Mouse (Mus musculus) CH12.LX (cell line): ENCODE measurements around the gene Zfp593.

Experiments used
- CHD1 ChIP-seq: IDR thresholded peaks from 2 replicates; pipeline ENCODE4 v1.6.1; 2012; ENCODE audit warnings: low read depth, low read length, improper control_type of control experiment, inconsistent platforms
- CTCF ChIP-seq, 2 experiments: IDR thresholded peaks in 1 of 2; conservative IDR thresholded peaks in 1 of 2; 2 replicates each; pipeline ENCODE4 v1.5.1; 2011 to 2012; ENCODE audit warnings: low read depth in 2 of 2, low read length in 2 of 2, improper control_type of control experiment in 1 of 2, inconsistent platforms in 1 of 2, mild to moderate bottlenecking in 1 of 2, moderate library complexity in 1 of 2
- E2F4 ChIP-seq: IDR thresholded peaks from 2 replicates; pipeline ENCODE4 v1.6.1; 2011; ENCODE audit warnings: low read depth, low read length, improper control_type of control experiment; ENCODE audit not compliant: insufficient replicate concordance
- EP300 ChIP-seq: IDR thresholded peaks from 2 replicates; pipeline ENCODE4 v1.6.1; 2011; ENCODE audit warnings: low read length, improper control_type of control experiment
- MAZ ChIP-seq: IDR thresholded peaks from 2 replicates; pipeline ENCODE4 v1.6.1; 2012; ENCODE audit warnings: low read depth, mild to moderate bottlenecking, inconsistent platforms, low read length, improper control_type of control experiment, moderate library complexity
- MEF2A ChIP-seq: IDR thresholded peaks from 2 replicates; pipeline ENCODE4 v1.6.1; 2014; ENCODE audit warnings: low read depth, mild to moderate bottlenecking, inconsistent platforms, low read length, improper control_type of control experiment, borderline replicate concordance
- NELFE ChIP-seq: IDR thresholded peaks from 2 replicates; pipeline ENCODE4 v1.6.1; 2011; ENCODE audit warnings: low read depth, low read length, improper control_type of control experiment
- RCOR1 ChIP-seq: conservative IDR thresholded peaks from 2 replicates; pipeline ENCODE4 v1.6.1; 2012; ENCODE audit warnings: low read depth, mild to moderate bottlenecking, inconsistent platforms, low read length, improper control_type of control experiment
- SMC3 ChIP-seq: IDR thresholded peaks from 2 replicates; pipeline ENCODE4 v1.6.1; 2011; ENCODE audit warnings: low read depth, low read length, improper control_type of control experiment
- USF1 ChIP-seq: IDR thresholded peaks from 2 replicates; pipeline ENCODE4 v1.6.1; 2014; ENCODE audit warnings: low read depth, mild to moderate bottlenecking, inconsistent platforms, low read length, improper control_type of control experiment

GRCm38 (mm10) chr4:134252131-134252910, 6.9 kb upstream of the Zfp593 start:
- TF ChIP-seq CTCF (conservative IDR thresholded peaks at IDR 0.05 in 1 of 2, IDR thresholded peaks at IDR 0.05 in 1 of 2; ENCODE audit: low read depth in 2 of 2, low read length in 2 of 2), result no peak
- TF ChIP-seq MEF2A, result no peak
- no peak for TF ChIP-seq SMC3
- TF ChIP-seq E2F4, result no peak
- TF ChIP-seq USF1, result no peak
- no peak for TF ChIP-seq MAZ
- no peak for TF ChIP-seq RCOR1
- no peak for TF ChIP-seq NELFE
- TF ChIP-seq EP300, result no peak
- no peak for TF ChIP-seq CHD1
